Mouse (Mus musculus) left cerebral cortex, postnatal 36 days (tissue): ENCODE measurements at regions not wholly inside any gene's neighbourhood (a gene's known extent, or its start where the extent isn't known, plus 50 kb on each side); places are given as distances from the start of the nearest gene placed in this dataset.

Experiments
- DNase-seq, 2 experiments: peaks; one replicate each; pipeline ENCODE4 v3.0.0; 2021 to 2022; ENCODE audit warnings: low spot score in 2 of 2, mixed read lengths in 1 of 2
- intact Hi-C: fragments of 180-260 bp; cut with DNase I; formaldehyde crosslinking; loops from one replicate; pipeline ENCODE4 v1.15.1; 2025

DNA sequence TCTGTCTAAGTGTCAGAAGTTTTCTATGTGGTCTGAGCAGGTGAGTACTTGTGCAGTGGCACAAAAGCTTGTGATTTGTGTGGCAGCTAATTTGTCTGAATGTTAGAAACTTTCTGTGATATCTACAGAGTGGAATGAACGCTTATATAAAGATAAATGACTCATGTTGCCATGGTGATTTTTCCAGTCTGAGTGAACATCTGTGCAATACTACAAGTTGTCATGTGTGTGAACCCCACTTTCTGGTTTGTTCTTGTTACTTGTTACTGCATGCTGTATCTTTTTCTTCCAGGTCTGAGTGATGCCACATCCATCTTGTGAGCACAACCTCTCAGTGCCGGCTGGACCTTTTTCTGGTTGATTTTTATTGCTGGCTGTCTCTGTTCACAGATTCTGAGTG lies 96.8 kb downstream of the Btbd35f7 start:
- DNase-seq, result peak in 1 of 2 experiments; percentile 4
- intact Hi-C loops, result no loop called here

DNA sequence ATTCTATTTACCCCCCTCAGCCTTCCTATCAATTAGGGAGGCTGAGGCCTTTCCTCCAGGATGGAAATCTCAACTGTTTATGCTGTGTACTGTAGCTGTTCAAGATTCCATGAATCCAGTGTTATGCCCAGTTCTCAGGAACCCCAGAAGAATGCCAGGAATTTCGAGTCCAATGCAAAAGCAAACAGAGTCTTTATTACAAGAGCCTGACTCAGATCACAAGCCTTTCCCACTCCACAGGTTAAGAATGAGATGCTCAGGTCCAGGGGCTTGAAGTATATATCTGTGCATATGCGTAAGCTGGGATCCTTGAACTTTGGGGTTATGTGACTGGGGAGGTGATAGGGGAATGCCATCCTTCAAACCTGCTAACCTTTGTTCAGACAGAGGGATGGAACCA lies 129.6 kb downstream of the Btbd35f7 start:
- intact Hi-C loops, result no loop called here
- no peak for DNase-seq

- DNase-seq, result no peak
- intact Hi-C loops, result no loop called here
These were observed 130.0 kb downstream of the Btbd35f7 start for GRCm38 (mm10) chrX:5798902-5799301.

DNA sequence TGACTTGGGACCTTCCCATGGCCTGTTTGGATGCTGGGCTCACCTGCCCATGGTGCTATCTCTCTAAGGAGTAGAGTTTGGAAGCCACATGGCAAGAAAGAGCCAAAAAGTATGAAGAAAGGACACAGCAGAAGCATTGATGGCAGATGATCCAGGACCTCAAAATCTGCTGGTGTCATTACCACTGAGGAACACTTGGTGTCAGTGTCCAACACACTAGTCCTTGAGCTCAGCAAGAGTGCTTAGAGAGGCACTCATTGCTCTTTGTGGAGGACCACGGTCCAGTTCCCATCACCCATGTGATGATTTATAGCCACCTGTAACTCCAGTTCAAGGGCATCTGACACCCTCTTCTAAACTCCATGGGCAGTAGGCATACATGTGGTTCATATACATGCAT lies 134.3 kb downstream of the Btbd35f7 start:
- intact Hi-C loops, result no loop called here
- DNase-seq, result no peak
